Mouse (Mus musculus) CH12.LX (cell line): ENCODE data around the gene Tyk2. TPM values are rescaled to one million over a fixed set of nuclear protein-coding genes. Genes with fewer than 3 reads are reported as not detected.

ENCODE experiments used
- DNase-seq: peaks from one replicate; pipeline ENCODE4 v3.0.0-alpha.2; 2013; ENCODE audit errors: extremely low read depth
- H3K27ac ChIP-seq: 2 replicates; pipeline ENCODE4 v1.5.1; 2012; ENCODE audit warnings: low read depth, mild to moderate bottlenecking, control low read depth, moderate library complexity; ENCODE audit not compliant: insufficient read depth
- H3K27me3 ChIP-seq: replicated peaks from 2 replicates; pipeline ENCODE3; 2012; ENCODE audit warnings: inconsistent platforms
- H3K36me3 ChIP-seq, 2 experiments: replicated peaks in 1 of 2; 2 replicates each; pipeline versions ENCODE3 to v1.6.1; 2012; ENCODE audit warnings: inconsistent platforms in 1 of 2, low read length in 1 of 2, mild to moderate bottlenecking in 1 of 2, mixed read lengths in 1 of 2, moderate library complexity in 1 of 2; ENCODE audit not compliant: control insufficient read depth in 1 of 2, insufficient read depth in 1 of 2
- H3K4me1 ChIP-seq, 2 experiments: 2 replicates each; pipeline ENCODE4 v1.6.1; 2012; ENCODE audit warnings: inconsistent platforms in 1 of 2, moderate library complexity in 1 of 2; ENCODE audit not compliant: insufficient read depth in 2 of 2, control insufficient read depth in 1 of 2
- H3K4me2 ChIP-seq: 2 replicates; pipeline ENCODE4 v1.6.1; 2012; ENCODE audit warnings: low read depth, mild to moderate bottlenecking, control low read depth; ENCODE audit not compliant: poor library complexity, insufficient read depth, severe bottlenecking
- H3K4me3 ChIP-seq, 3 experiments: fragments of 150-350 bp in 1 of 3; sonication (generic) in 1 of 3; replicated peaks in 1 of 3; 2 replicates each; pipeline versions ENCODE3 to v1.5.1; 2011 to 2012; ENCODE audit warnings: low read depth in 2 of 3, low read length in 2 of 3, mild to moderate bottlenecking in 2 of 3, moderate library complexity in 2 of 3, control low read depth in 1 of 3, improper control_type of control experiment in 1 of 3, inconsistent platforms in 1 of 3, mixed read lengths in 1 of 3; ENCODE audit not compliant: poor library complexity in 1 of 3
- H3K79me2 ChIP-seq: replicated peaks from 2 replicates; pipeline ENCODE4 v1.6.1; 2012; ENCODE audit warnings: mild to moderate bottlenecking, moderate library complexity; ENCODE audit not compliant: control insufficient read depth, poor library complexity, insufficient read depth, severe bottlenecking; ENCODE audit errors: extremely low read depth
- H3K9ac ChIP-seq: 2 replicates; pipeline ENCODE4 v1.6.1; 2012; ENCODE audit warnings: low read depth, mild to moderate bottlenecking, control low read depth, moderate library complexity; ENCODE audit not compliant: insufficient read depth
- H3K9me3 ChIP-seq: replicated peaks from 2 replicates; pipeline ENCODE3; 2012; ENCODE audit warnings: low read length, inconsistent platforms, mixed read lengths
- BHLHE40 ChIP-seq: IDR thresholded peaks from 2 replicates; pipeline ENCODE4 v1.6.1; 2011; ENCODE audit warnings: mild to moderate bottlenecking, low read depth, low read length, improper control_type of control experiment
- CHD1 ChIP-seq: IDR thresholded peaks from 2 replicates; pipeline ENCODE4 v1.6.1; 2012; ENCODE audit warnings: low read depth, low read length, improper control_type of control experiment, inconsistent platforms
- CHD2 ChIP-seq: IDR thresholded peaks from 2 replicates; pipeline ENCODE4 v1.6.1; 2011; ENCODE audit warnings: low read length, improper control_type of control experiment
- CTCF ChIP-seq, 2 experiments: IDR thresholded peaks in 1 of 2; conservative IDR thresholded peaks in 1 of 2; 2 replicates each; pipeline ENCODE4 v1.5.1; 2011 to 2012; ENCODE audit warnings: low read depth in 2 of 2, low read length in 2 of 2, improper control_type of control experiment in 1 of 2, inconsistent platforms in 1 of 2, mild to moderate bottlenecking in 1 of 2, moderate library complexity in 1 of 2
- E2F4 ChIP-seq: IDR thresholded peaks from 2 replicates; pipeline ENCODE4 v1.6.1; 2011; ENCODE audit warnings: low read depth, low read length, improper control_type of control experiment; ENCODE audit not compliant: insufficient replicate concordance
- ELF1 ChIP-seq: IDR thresholded peaks from 2 replicates; pipeline ENCODE4 v1.6.1; 2014; ENCODE audit warnings: low read depth, mild to moderate bottlenecking, inconsistent platforms, low read length, improper control_type of control experiment
- EP300 ChIP-seq: IDR thresholded peaks from 2 replicates; pipeline ENCODE4 v1.6.1; 2011; ENCODE audit warnings: low read length, improper control_type of control experiment
- GABPA ChIP-seq: IDR thresholded peaks from 2 replicates; pipeline ENCODE4 v1.6.1; 2012; ENCODE audit warnings: low read depth, low read length, improper control_type of control experiment, inconsistent platforms; ENCODE audit not compliant: insufficient replicate concordance
- JUN ChIP-seq: IDR thresholded peaks from 2 replicates; pipeline ENCODE4 v1.6.1; 2011; ENCODE audit warnings: low read depth, mild to moderate bottlenecking, low read length, improper control_type of control experiment, moderate library complexity; ENCODE audit not compliant: insufficient read depth
- JUND ChIP-seq: conservative IDR thresholded peaks from 2 replicates; pipeline ENCODE4 v1.6.1; 2011; ENCODE audit warnings: low read depth, low read length, improper control_type of control experiment
- KAT2A ChIP-seq: IDR thresholded peaks from 2 replicates; pipeline ENCODE4 v1.6.1; 2012; ENCODE audit warnings: low read length, improper control_type of control experiment, inconsistent platforms; ENCODE audit not compliant: insufficient replicate concordance
- MAFK ChIP-seq: IDR thresholded peaks from 2 replicates; pipeline ENCODE4 v1.6.1; 2011; ENCODE audit warnings: low read length, improper control_type of control experiment; ENCODE audit not compliant: insufficient replicate concordance
- MAX ChIP-seq: IDR thresholded peaks from 2 replicates; pipeline ENCODE4 v1.6.1; 2011; ENCODE audit warnings: low read length, improper control_type of control experiment
- MEF2A ChIP-seq: IDR thresholded peaks from 2 replicates; pipeline ENCODE4 v1.6.1; 2014; ENCODE audit warnings: low read depth, mild to moderate bottlenecking, inconsistent platforms, low read length, improper control_type of control experiment, borderline replicate concordance
- MXI1 ChIP-seq: IDR thresholded peaks from 2 replicates; pipeline ENCODE4 v1.6.1; 2011; ENCODE audit warnings: mild to moderate bottlenecking, low read depth, low read length, improper control_type of control experiment
- MYC ChIP-seq: IDR thresholded peaks from 2 replicates; pipeline ENCODE4 v1.6.1; 2011; ENCODE audit warnings: low read depth, mild to moderate bottlenecking, improper control_type of control experiment, low read length
- NELFE ChIP-seq: IDR thresholded peaks from 2 replicates; pipeline ENCODE4 v1.6.1; 2011; ENCODE audit warnings: low read depth, low read length, improper control_type of control experiment
- NRF1 ChIP-seq: IDR thresholded peaks from 2 replicates; pipeline ENCODE4 v1.6.1; 2014; ENCODE audit warnings: low read depth, mild to moderate bottlenecking, inconsistent platforms, low read length, improper control_type of control experiment, moderate library complexity
- PAX5 ChIP-seq: IDR thresholded peaks from 2 replicates; pipeline ENCODE4 v1.6.1; 2012; ENCODE audit warnings: low read length, inconsistent platforms, mixed read lengths
- POLR2A ChIP-seq: IDR thresholded peaks from 2 replicates; pipeline ENCODE4 v1.6.1; 2011; ENCODE audit warnings: low read depth, mild to moderate bottlenecking, improper control_type of control experiment, low read length
- POLR2AphosphoS2 ChIP-seq: IDR thresholded peaks from 2 replicates; pipeline ENCODE4 v1.6.1; 2011; ENCODE audit warnings: low read depth, low read length, improper control_type of control experiment
- RCOR1 ChIP-seq: conservative IDR thresholded peaks from 2 replicates; pipeline ENCODE4 v1.6.1; 2012; ENCODE audit warnings: low read depth, mild to moderate bottlenecking, inconsistent platforms, low read length, improper control_type of control experiment
- SIN3A ChIP-seq: IDR thresholded peaks from 2 replicates; pipeline ENCODE4 v1.6.1; 2012; ENCODE audit warnings: low read length, improper control_type of control experiment, inconsistent platforms
- SMC3 ChIP-seq: IDR thresholded peaks from 2 replicates; pipeline ENCODE4 v1.6.1; 2011; ENCODE audit warnings: low read depth, low read length, improper control_type of control experiment
- TCF12 ChIP-seq: IDR thresholded peaks from 2 replicates; pipeline ENCODE4 v1.6.1; 2014; ENCODE audit warnings: low read depth, mild to moderate bottlenecking, inconsistent platforms, low read length, improper control_type of control experiment
- UBTF ChIP-seq: IDR thresholded peaks from 2 replicates; pipeline ENCODE4 v1.6.1; 2012; ENCODE audit warnings: low read depth, mild to moderate bottlenecking, inconsistent platforms, low read length, improper control_type of control experiment, moderate library complexity
- USF1 ChIP-seq: IDR thresholded peaks from 2 replicates; pipeline ENCODE4 v1.6.1; 2014; ENCODE audit warnings: low read depth, mild to moderate bottlenecking, inconsistent platforms, low read length, improper control_type of control experiment
- ZKSCAN1 ChIP-seq: IDR thresholded peaks from 2 replicates; pipeline ENCODE4 v1.6.1; 2012; ENCODE audit warnings: low read depth, inconsistent platforms, low read length, improper control_type of control experiment, borderline replicate concordance
- ZMIZ1 ChIP-seq: IDR thresholded peaks from 2 replicates; pipeline ENCODE4 v1.6.1; 2012; ENCODE audit warnings: low read depth, mild to moderate bottlenecking, inconsistent platforms, low read length, improper control_type of control experiment
- ZNF384 ChIP-seq: IDR thresholded peaks from 2 replicates; pipeline ENCODE4 v1.6.1; 2012; ENCODE audit warnings: low read depth, low read length, improper control_type of control experiment, inconsistent platforms
- dilution Hi-C: fragments of 300-500 bp; cut with MboI; formaldehyde crosslinking; loops from 2 replicates; pipeline ENCODE4 v1.14.3; 2020; ENCODE audit warnings: low sequenced_read_pairs; ENCODE audit not compliant: extremely low pct_unique_long_range_greater_than_20kb, extremely low pct_ligation_motif_present
- in situ Hi-C: fragments of 300-500 bp; cut with MboI; formaldehyde crosslinking; loops from 3 replicates; pipeline ENCODE4 v1.14.3; 2019; ENCODE audit warnings: low sequenced_read_pairs, low pct_ligation_motif_present, low pct_unique_long_range_greater_than_20kb, mixed read lengths
- polyA plus RNA-seq: library from polyadenylated mRNA; unstranded; fragments of >175 nt; gene quantifications from 2 replicates; pipeline ENCODE4 v1.2.1, GENCODE M21; 2012; ENCODE audit warnings: low read depth; ENCODE audit not compliant: insufficient read length
- total RNA-seq, 2 experiments: library from RNA; depleted of rRNA; stranded (reverse); fragments of 300-350 nt in 1 of 2; fragments of >200 nt in 1 of 2; gene quantifications; 2 replicates each; pipeline ENCODE4 v1.2.3; 2012 to 2014

The Tyk2 gene
- total and polyA plus RNA-seq, 3 experiments: 40.6 to 80.0 (median 49.6) TPM

- H3K4me2 ChIP-seq: no peak overlapping the region
- no peak for TF ChIP-seq E2F4
- no peak for TF ChIP-seq NELFE
- no peak for TF ChIP-seq RCOR1
- TF ChIP-seq KAT2A: no peak
- TF ChIP-seq JUN: no peak
- no peak for TF ChIP-seq POLR2AphosphoS2
- no peak for TF ChIP-seq ZMIZ1
- no peak for TF ChIP-seq SIN3A
- no peak for TF ChIP-seq CTCF (conservative IDR thresholded peaks at IDR 0.05 in 1 of 2, IDR thresholded peaks at IDR 0.05 in 1 of 2; ENCODE audit: low read depth in 2 of 2, low read length in 2 of 2)
- TF ChIP-seq POLR2A: no peak
- TF ChIP-seq MEF2A: no peak
- no peak for TF ChIP-seq CHD2
- TF ChIP-seq EP300: no peak
- TF ChIP-seq CHD1: no peak
- no peak for TF ChIP-seq GABPA
- no peak for TF ChIP-seq ELF1
- TF ChIP-seq, all 38 proteins: peak for 0
- in situ Hi-C loops (no loop called here), dilution Hi-C loops (no loop called here)
- DNase-seq: no peak
- Histone ChIP-seq H3K9ac (no peak overlapping the region), H3K79me2 (no peaks in the 10 kb centered on the region), H3K4me3 (no peak overlapping the region), H3K4me1 (0 out of 4 replicates have a peak, but pooled peaks cover 0 to 5% of the 10 kb centered on the region in 2 experiments), H3K27ac (no peak overlapping the region; the same call in 1 of the 2 replicates), H3K9me3 (no peaks in the 10 kb centered on the region), H3K27me3 (no peaks in the 10 kb centered on the region), H3K36me3 (peaks cover 77 to 81% of the 10 kb centered on the region in 2 experiments)
These were observed 14.0 kb downstream of the Tyk2 start for GRCm38 (mm10) chr9:21117073-21117472.

GRCm38 (mm10) chr9:21115105-21115504 is 15.9 kb downstream of the Tyk2 start:
- Histone ChIP-seq H3K4me1 (0 out of 4 replicates have a peak, but pooled peaks cover 0 to 5% of the 10 kb centered on the region in 2 experiments), H3K79me2 (no peaks in the 10 kb centered on the region), H3K4me3 (no peak overlapping the region), H3K36me3 (peaks cover 77 to 81% of the 10 kb centered on the region in 2 experiments), H3K9ac (no peak overlapping the region), H3K27ac (no peak overlapping the region), H3K4me2 (no peak overlapping the region), H3K27me3 (no peaks in the 10 kb centered on the region), H3K9me3 (no peaks in the 10 kb centered on the region)
- in situ Hi-C loops: no loop called here
- no peak for DNase-seq
- dilution Hi-C loops: no loop called here
- TF ChIP-seq SMC3 (no peak), ZKSCAN1 (no peak), USF1 (no peak), POLR2A (no peak), MYC (no peak), ZNF384 (no peak), ZMIZ1 (no peak), E2F4 (no peak), NRF1 (no peak), UBTF (no peak), MAFK (no peak), PAX5 (no peak), MAX (no peak), TCF12 (no peak), BHLHE40 (no peak), JUND (no peak), MXI1 (no peak)
